8 mouse cellular contexts compared by ENCODE assay signal in the genomic region with DNA sequence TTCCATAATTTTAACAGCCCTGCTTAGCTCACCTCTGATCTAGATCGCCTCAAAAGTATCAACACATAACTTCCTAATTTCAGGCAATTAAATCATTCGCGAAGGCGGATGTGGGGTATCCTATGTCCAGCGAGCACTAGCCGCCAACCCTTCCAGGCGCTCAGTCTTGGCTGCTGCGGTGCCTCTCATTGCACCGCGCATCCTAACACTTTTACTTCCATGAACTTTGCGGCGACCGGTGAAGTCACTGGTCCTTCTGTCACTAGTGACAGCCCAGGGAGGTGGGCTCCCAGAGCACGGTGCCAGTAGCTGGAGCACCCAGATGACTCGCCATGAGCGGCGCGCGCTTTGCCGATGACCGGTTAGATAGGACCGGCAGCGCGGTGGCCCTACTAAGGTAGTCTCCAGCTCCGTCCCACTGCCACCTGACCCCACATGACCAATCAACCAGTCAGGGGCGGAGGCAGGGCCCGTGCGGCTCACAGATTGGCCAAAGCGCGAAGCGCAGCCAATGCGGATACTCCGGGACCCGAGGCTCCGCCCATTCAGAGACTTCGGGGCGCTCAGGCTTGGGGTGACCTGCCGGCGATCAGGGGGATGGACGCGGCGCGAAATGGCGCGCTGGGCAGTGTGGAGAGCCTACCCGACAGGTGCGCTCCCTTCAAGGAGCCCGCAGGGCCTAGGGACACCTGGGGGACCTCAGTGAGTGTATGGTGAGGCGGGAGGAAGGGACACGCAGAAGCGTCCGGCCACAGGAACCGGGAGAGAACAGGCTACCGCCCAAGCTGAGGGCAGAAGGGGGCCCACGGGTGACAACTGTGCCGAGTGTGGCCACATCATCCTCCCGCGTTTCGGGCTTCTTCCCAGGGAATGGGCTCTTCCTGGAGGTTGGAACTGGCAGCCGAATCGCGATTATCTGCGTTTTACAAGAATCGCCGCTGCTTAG. TPM values are rescaled to one million over a fixed set of nuclear protein-coding genes. Genes with fewer than 3 reads are reported as not detected.
DNase-seq lines count a peak whose midpoint lies in the region; ATAC-seq lines count a peak whose summit lies in the region.

Scly (plus strand) TSS at position 540 of the 946 bp plus-strand sequence.

- peak within 1 kb of the TSS; percentile 70 for H3K4me2 ChIP-seq in forebrain, embryonic 11.5 days (ENCODE audit: low read depth, low read length, severe bottlenecking)
- H3K4me2 ChIP-seq in heart, embryonic 16.5 days (ENCODE audit: low read depth, low read length) = peak within 1 kb of the TSS; percentile 82
- peak within 1 kb of the TSS; percentile 95 for H3K4me2 ChIP-seq in liver, embryonic 15.5 days
- H3K4me2 ChIP-seq in neural tube, embryonic 12.5 days (replicated peaks) = peak within 1 kb of the TSS; percentile 74

- H3K27me3 ChIP-seq in forebrain, embryonic 11.5 days (ENCODE audit: control insufficient read depth, insufficient read depth, low read length) = no peaks in the 10 kb centered on the region
- H3K27me3 ChIP-seq in heart, embryonic 16.5 days (ENCODE audit: control insufficient read depth, insufficient read depth, low read length) = no peaks in the 10 kb centered on the region
- H3K27me3 ChIP-seq in liver, embryonic 15.5 days = no peaks in the 10 kb centered on the region
- no peaks in the 10 kb centered on the region for H3K27me3 ChIP-seq in neural tube, embryonic 12.5 days (replicated peaks)

- WGBS in forebrain, embryonic 11.5 days = under 1% methylated on average over 63 of the region's 65 CpGs
- WGBS in heart, embryonic 16.5 days = under 1% methylated on average over 63 of the region's 65 CpGs
- WGBS in liver, embryonic 15.5 days (ENCODE audit: insufficient replicate concordance) = under 1% methylated on average over 65 of the region's 65 CpGs
- WGBS in neural tube, embryonic 12.5 days = under 1% methylated on average over 60 of the region's 65 CpGs

- 0 out of 2 replicates have a peak, but pooled peaks cover 2% of the 10 kb centered on the region for H3K4me1 ChIP-seq in forebrain, embryonic 11.5 days (replicated peaks; ENCODE audit: control insufficient read depth, insufficient read depth, low read length)
- peaks cover 11% of the 10 kb centered on the region for H3K4me1 ChIP-seq in heart, embryonic 16.5 days (ENCODE audit: control insufficient read depth, insufficient read depth, low read length)
- H3K4me1 ChIP-seq in liver, embryonic 15.5 days (replicated peaks) = peaks cover 44% of the 10 kb centered on the region
- H3K4me1 ChIP-seq in neural tube, embryonic 12.5 days = peaks cover 5% of the 10 kb centered on the region

- ATAC-seq in forebrain, embryonic 11.5 days (replicated peaks; ENCODE audit: low FRiP score) = peak; percentile 99
- ATAC-seq in heart, embryonic 16.5 days (replicated peaks; ENCODE audit: extremely low read depth, insufficient read depth, low FRiP score) = peak; percentile 99
- peak; percentile 99 for ATAC-seq in liver, embryonic 15.5 days (ENCODE audit: insufficient read depth)
- ATAC-seq in neural tube, embryonic 12.5 days (ENCODE audit: low FRiP score, low read depth) = peak; percentile 99

- no peaks in the 10 kb centered on the region for H3K9me3 ChIP-seq in forebrain, embryonic 11.5 days (ENCODE audit: control insufficient read depth, low read length)
- no peaks in the 10 kb centered on the region for H3K9me3 ChIP-seq in heart, embryonic 16.5 days (replicated peaks; ENCODE audit: control insufficient read depth, low read length)
- no peaks in the 10 kb centered on the region for H3K9me3 ChIP-seq in liver, embryonic 15.5 days (replicated peaks)
- no peaks in the 10 kb centered on the region for H3K9me3 ChIP-seq in neural tube, embryonic 12.5 days

- H3K4me3 ChIP-seq in forebrain, embryonic 11.5 days (ENCODE audit: low read depth, low read length) = peak within 1 kb of the TSS; percentile 82
- peak within 1 kb of the TSS; percentile 96 for H3K4me3 ChIP-seq in heart, embryonic 16.5 days (ENCODE audit: low read length)
- peak within 1 kb of the TSS; percentile 81 for H3K4me3 ChIP-seq in liver, embryonic 15.5 days (replicated peaks)
- H3K4me3 ChIP-seq in neural tube, embryonic 12.5 days = peak within 1 kb of the TSS; percentile 81

- no peak within 1 kb of the TSS for H3K27ac ChIP-seq in forebrain, embryonic 11.5 days (ENCODE audit: low read depth, low read length)
- H3K27ac ChIP-seq in heart, embryonic 16.5 days (ENCODE audit: low read length) = peak within 1 kb of the TSS; percentile 53; the same call in 1 of the 2 replicates
- H3K27ac ChIP-seq in liver, embryonic 15.5 days (replicated peaks) = peak within 1 kb of the TSS; percentile 78
- no peak within 1 kb of the TSS for H3K27ac ChIP-seq in neural tube, embryonic 12.5 days

- H3K9ac ChIP-seq in forebrain, embryonic 11.5 days (ENCODE audit: low read length) = peak within 1 kb of the TSS; percentile 81
- H3K9ac ChIP-seq in heart, embryonic 16.5 days (ENCODE audit: low read length) = peak within 1 kb of the TSS; percentile 92
- H3K9ac ChIP-seq in liver, embryonic 15.5 days = peak within 1 kb of the TSS; percentile 82
- peak within 1 kb of the TSS; percentile 80 for H3K9ac ChIP-seq in neural tube, embryonic 12.5 days

- DNase-seq in CD8-positive naive resting alpha-beta T cell, adult 2 months (ENCODE audit: low read depth in 2 of 2, low spot score in 2 of 2) = peak; percentile 89
- peak; percentile 96 for DNase-seq in c-Kit-positive CD71-positive TER-119-negative erythroid progenitor cells, embryonic 14.5 days (ENCODE audit: low read depth)
- DNase-seq in forebrain, embryonic 11.5 days (ENCODE audit: low spot score) = peak; percentile 94
- peak; percentile 97 to 98 for DNase-seq in kidney, postnatal 36 days
- DNase-seq in telencephalon, adult 2 months (ENCODE audit: low read depth, low spot score) = peak; percentile 86

- no peaks in the 10 kb centered on the region for H3K36me3 ChIP-seq in forebrain, embryonic 11.5 days (ENCODE audit: control insufficient read depth, insufficient read depth, low read length)
- peaks cover 5% of the 10 kb centered on the region; the same call in 1 of the 2 replicates for H3K36me3 ChIP-seq in heart, embryonic 16.5 days (ENCODE audit: control insufficient read depth, insufficient read depth)
- peaks cover 19% of the 10 kb centered on the region for H3K36me3 ChIP-seq in liver, embryonic 15.5 days (replicated peaks)
- H3K36me3 ChIP-seq in neural tube, embryonic 12.5 days = 0 out of 2 replicates have a peak, but pooled peaks cover 3% of the 10 kb centered on the region

RNA-seq across cellular contexts. Expression of gene Scly, which starts in this region (rescaled TPM):
- polyA plus RNA-seq in forebrain, embryonic 11.5 days (2014; fragmentation: Nextera tagmentation; extraction: Ambion mirVana) = 14.2 and 17.0 TPM in 2 replicates
- polyA plus RNA-seq in heart, embryonic 16.5 days (2015; fragmentation: Nextera tagmentation; extraction: Ambion mirVana) = 16.0 and 17.5 TPM in 2 replicates
- 27.5 and 31.2 TPM in 2 replicates for polyA plus RNA-seq in liver, embryonic 15.5 days (2015; fragmentation: Nextera tagmentation; extraction: Ambion mirVana)
- 12.8 and 16.1 TPM in 2 replicates for polyA plus RNA-seq in neural tube, embryonic 12.5 days (2016; fragmentation: Nextera tagmentation; extraction: Ambion mirVana)

Comparison
In these comparisons a context has a peak if more than half of its experiments do, and no peak if none do; other contexts are left out.
1. H3K27ac ChIP-seq: peak in heart, embryonic 16.5 days (single experiment) and liver, embryonic 15.5 days (single experiment); none in forebrain, embryonic 11.5 days (single experiment) and neural tube, embryonic 12.5 days (single experiment).
2. Peak in every context shown above with its lines, with median percentiles within 50 percentile points of each other: DNase-seq, ATAC-seq, H3K4me2 ChIP-seq, H3K4me3 ChIP-seq and H3K9ac ChIP-seq.